Mouse (Mus musculus) liver, adult 2 months (tissue): ENCODE measurements around the gene Ddx39.

Experiments
- CTCF ChIP-seq: fragments of 200-500 bp; IDR thresholded peaks from 2 replicates; pipeline ENCODE4 v1.5.1; 2011; ENCODE audit warnings: low read depth, low read length, control low read depth
- POLR2A ChIP-seq: fragments of 200-500 bp; IDR thresholded peaks from 2 replicates; pipeline ENCODE4 v1.6.1; 2011; ENCODE audit warnings: low read length, control low read depth; ENCODE audit not compliant: insufficient read depth; ENCODE audit errors: extremely low read depth

GRCm38 (mm10) chr8:83773452-83773846 is 58.5 kb downstream of the Ddx39 start:
- TF ChIP-seq POLR2A (no peak), CTCF (no peak)
